Mouse (Mus musculus) myocyte (in vitro differentiated cells): Measurements from ENCODE around the gene Impg1. TPM values are rescaled to one million over a fixed set of nuclear protein-coding genes. Genes with fewer than 3 reads are reported as not detected.

Experiments
- H3K27me3 ChIP-seq: one replicate; pipeline ENCODE4 v1.6.1; 2011; ENCODE audit not compliant: control insufficient read depth, insufficient read depth, insufficient read length
- H3K36me3 ChIP-seq: one replicate; pipeline ENCODE4 v1.6.1; 2011; ENCODE audit not compliant: control insufficient read depth, insufficient read depth
- H3K4me2 ChIP-seq: one replicate; pipeline ENCODE4 v1.6.1; 2011; ENCODE audit warnings: low read depth, control low read depth
- H3K4me3 ChIP-seq: one replicate; pipeline ENCODE4 v1.5.1; 2011; ENCODE audit warnings: mild to moderate bottlenecking, control low read depth, moderate library complexity
- H3K79me2 ChIP-seq: one replicate; pipeline ENCODE4 v1.6.1; 2011; ENCODE audit not compliant: control insufficient read depth, insufficient read depth
- H3ac ChIP-seq: one replicate; pipeline ENCODE4 v1.6.1; 2011; ENCODE audit not compliant: control insufficient read depth, insufficient read length
- CEBPB ChIP-seq: IDR thresholded peaks from 2 replicates; pipeline ENCODE4 v1.6.1; 2011; ENCODE audit warnings: mild to moderate bottlenecking, moderate library complexity; ENCODE audit not compliant: poor library complexity, insufficient read depth, severe bottlenecking
- E2F4 ChIP-seq: IDR thresholded peaks from one replicate; pipeline ENCODE4 v1.6.1; 2011; ENCODE audit warnings: mild to moderate bottlenecking, control low read depth, moderate library complexity; ENCODE audit not compliant: insufficient read depth
- MAX ChIP-seq: IDR thresholded peaks from one replicate; pipeline ENCODE4 v1.6.1; 2011; ENCODE audit warnings: low read depth, mild to moderate bottlenecking, control low read depth
- MYOD1 ChIP-seq, 3 experiments: IDR thresholded peaks; one replicate each; pipeline ENCODE4 v1.6.1; 2011; ENCODE audit warnings: control low read depth in 2 of 3, low read depth in 2 of 3, mild to moderate bottlenecking in 2 of 3, moderate library complexity in 1 of 3; ENCODE audit not compliant: insufficient read length in 2 of 3, control insufficient read depth in 1 of 3
- MYOG ChIP-seq, 3 experiments: IDR thresholded peaks; one replicate each; pipeline ENCODE4 v1.6.1; 2011; ENCODE audit warnings: control low read depth in 2 of 3, low read depth in 2 of 3, mild to moderate bottlenecking in 2 of 3; ENCODE audit not compliant: insufficient read length in 2 of 3, control insufficient read depth in 1 of 3, insufficient read depth in 1 of 3
- POLR2A ChIP-seq: IDR thresholded peaks from one replicate; pipeline ENCODE4 v1.6.1; 2011; ENCODE audit warnings: low read depth, mild to moderate bottlenecking, control low read depth, moderate library complexity; ENCODE audit not compliant: insufficient read length
- POLR2AphosphoS2 ChIP-seq: IDR thresholded peaks from one replicate; pipeline ENCODE4 v1.6.1; 2011; ENCODE audit warnings: low read depth, control low read depth; ENCODE audit not compliant: insufficient read length
- REST ChIP-seq: IDR thresholded peaks from one replicate; pipeline ENCODE4 v1.6.1; 2011; ENCODE audit warnings: mild to moderate bottlenecking, control low read depth, moderate library complexity; ENCODE audit not compliant: insufficient read depth, insufficient read length
- SRF ChIP-seq: IDR thresholded peaks from one replicate; pipeline ENCODE4 v1.6.1; 2011; ENCODE audit warnings: low read depth; ENCODE audit not compliant: control insufficient read depth, insufficient read length
- TCF12 ChIP-seq: IDR thresholded peaks from one replicate; pipeline ENCODE4 v1.6.1; 2011; ENCODE audit warnings: mild to moderate bottlenecking, control low read depth; ENCODE audit not compliant: poor library complexity, insufficient read depth, severe bottlenecking
- TCF3 ChIP-seq: IDR thresholded peaks from one replicate; pipeline ENCODE4 v1.6.1; 2011; ENCODE audit warnings: low read depth, control low read depth; ENCODE audit not compliant: insufficient read length
- USF1 ChIP-seq: IDR thresholded peaks from one replicate; pipeline ENCODE4 v1.6.1; 2011; ENCODE audit warnings: low read depth, mild to moderate bottlenecking, control low read depth, moderate library complexity
- polyA plus RNA-seq: library from polyadenylated mRNA; unstranded; fragments of >200 nt; fragmentation: generic; extraction: Trizol; gene quantifications from one replicate; pipeline ENCODE4 v1.2.1, GENCODE M21; 2012; ENCODE audit warnings: missing spikeins

The Impg1 gene
- polyA plus RNA-seq, 1 experiment = not detected

GRCm38 (mm10) chr9:80341756-80342155 is 123.5 kb downstream of the Impg1 start:
- no peak overlapping the region for H3K4me2 ChIP-seq
- no peak for TF ChIP-seq REST
- no peak for TF ChIP-seq MYOD1 (IDR thresholded peaks at IDR 0.05; ENCODE audit: control insufficient read depth in 1 of 3, insufficient read length in 2 of 3, low read depth in 2 of 3)
- TF ChIP-seq MYOG (IDR thresholded peaks at IDR 0.05; ENCODE audit: control insufficient read depth in 1 of 3, insufficient read depth in 1 of 3, insufficient read length in 2 of 3, low read depth in 2 of 3) = no peak
- no peak for TF ChIP-seq E2F4
- H3K36me3 ChIP-seq = no peaks in the 10 kb centered on the region
- H3K4me3 ChIP-seq = no peak overlapping the region
- H3K79me2 ChIP-seq = no peaks in the 10 kb centered on the region
- no peak overlapping the region for H3ac ChIP-seq
- no peaks in the 10 kb centered on the region for H3K27me3 ChIP-seq

- H3K36me3 ChIP-seq = no peaks in the 10 kb centered on the region
- no peak overlapping the region for H3ac ChIP-seq
- TF ChIP-seq MYOG (IDR thresholded peaks at IDR 0.05; ENCODE audit: control insufficient read depth in 1 of 3, insufficient read depth in 1 of 3, insufficient read length in 2 of 3, low read depth in 2 of 3) = no peak
- no peak for TF ChIP-seq USF1
- TF ChIP-seq MYOD1 (IDR thresholded peaks at IDR 0.05; ENCODE audit: control insufficient read depth in 1 of 3, insufficient read length in 2 of 3, low read depth in 2 of 3) = no peak
- H3K79me2 ChIP-seq = no peaks in the 10 kb centered on the region
- no peaks in the 10 kb centered on the region for H3K27me3 ChIP-seq
- no peak overlapping the region for H3K4me2 ChIP-seq
- H3K4me3 ChIP-seq = no peak overlapping the region
Observed at GRCm38 (mm10) chr9:80340927-80341326, 124.4 kb downstream of the Impg1 start.

- Histone ChIP-seq H3ac (no peak overlapping the region), H3K36me3 (no peaks in the 10 kb centered on the region), H3K4me2 (no peak overlapping the region), H3K4me3 (no peak overlapping the region), H3K79me2 (no peaks in the 10 kb centered on the region), H3K27me3 (no peaks in the 10 kb centered on the region)
- no peak for TF ChIP-seq E2F4
- no peak for TF ChIP-seq POLR2A
- TF ChIP-seq POLR2AphosphoS2 = no peak
- TF ChIP-seq TCF3 = no peak
- TF ChIP-seq USF1 = no peak
- no peak for TF ChIP-seq CEBPB
- no peak for TF ChIP-seq MYOG (IDR thresholded peaks at IDR 0.05; ENCODE audit: control insufficient read depth in 1 of 3, insufficient read depth in 1 of 3, insufficient read length in 2 of 3, low read depth in 2 of 3)
- no peak for TF ChIP-seq SRF
- TF ChIP-seq MYOD1 (IDR thresholded peaks at IDR 0.05; ENCODE audit: control insufficient read depth in 1 of 3, insufficient read length in 2 of 3, low read depth in 2 of 3) = no peak
Observed at GRCm38 (mm10) chr9:80338026-80338425, 127.3 kb downstream of the Impg1 start.

GRCm38 (mm10) chr9:80335660-80336357 is 129.5 kb downstream of the Impg1 start:
- H3K36me3 ChIP-seq = no peaks in the 10 kb centered on the region
- TF ChIP-seq REST = no peak
- no peak for TF ChIP-seq POLR2AphosphoS2
- no peak for TF ChIP-seq E2F4
- no peak for TF ChIP-seq MYOD1 (IDR thresholded peaks at IDR 0.05; ENCODE audit: control insufficient read depth in 1 of 3, insufficient read length in 2 of 3, low read depth in 2 of 3)
- TF ChIP-seq MAX = no peak
- no peak for TF ChIP-seq CEBPB
- no peak for TF ChIP-seq USF1
- no peak for TF ChIP-seq MYOG (IDR thresholded peaks at IDR 0.05; ENCODE audit: control insufficient read depth in 1 of 3, insufficient read depth in 1 of 3, insufficient read length in 2 of 3, low read depth in 2 of 3)
- TF ChIP-seq TCF3 = no peak
- no peak for TF ChIP-seq SRF
- TF ChIP-seq POLR2A = no peak
- no peak for TF ChIP-seq TCF12
- no peaks in the 10 kb centered on the region for H3K27me3 ChIP-seq

GRCm38 (mm10) chr9:80333998-80334605 is 131.2 kb downstream of the Impg1 start:
- H3K79me2 ChIP-seq = no peaks in the 10 kb centered on the region
- no peaks in the 10 kb centered on the region for H3K36me3 ChIP-seq
- H3K4me3 ChIP-seq = peak overlapping the region; percentile 12
- peak overlapping the region; percentile 73 for H3K4me2 ChIP-seq
- TF ChIP-seq MYOG (IDR thresholded peaks at IDR 0.05; ENCODE audit: control insufficient read depth in 1 of 3, insufficient read depth in 1 of 3, insufficient read length in 2 of 3, low read depth in 2 of 3) (no peak), REST (no peak), MYOD1 (IDR thresholded peaks at IDR 0.05; ENCODE audit: control insufficient read depth in 1 of 3, insufficient read length in 2 of 3, low read depth in 2 of 3) (no peak), SRF (no peak), TCF3 (no peak), E2F4 (no peak), USF1 (no peak), POLR2AphosphoS2 (no peak), POLR2A (no peak), TCF12 (no peak)
- no peak overlapping the region for H3ac ChIP-seq
- no peaks in the 10 kb centered on the region for H3K27me3 ChIP-seq

More at GRCm38 (mm10) chr9:80335660-80336357, 129.5 kb downstream of the Impg1 start:
- Histone ChIP-seq H3K4me3 (no peak overlapping the region), H3ac (no peak overlapping the region), H3K79me2 (no peaks in the 10 kb centered on the region), H3K4me2 (no peak overlapping the region)
